Mouse (Mus musculus) MN1 (cell line): Measurements from ENCODE around the gene Cst6.
A peak's percentile ranks its signal among the peaks of the same experiment; 100 is the strongest.

ENCODE experiments used
- DNase-seq: peaks from one replicate; pipeline ENCODE4 v3.0.0-alpha.2; 2016; ENCODE audit warnings: low spot score

Gene Cst6

DNA sequence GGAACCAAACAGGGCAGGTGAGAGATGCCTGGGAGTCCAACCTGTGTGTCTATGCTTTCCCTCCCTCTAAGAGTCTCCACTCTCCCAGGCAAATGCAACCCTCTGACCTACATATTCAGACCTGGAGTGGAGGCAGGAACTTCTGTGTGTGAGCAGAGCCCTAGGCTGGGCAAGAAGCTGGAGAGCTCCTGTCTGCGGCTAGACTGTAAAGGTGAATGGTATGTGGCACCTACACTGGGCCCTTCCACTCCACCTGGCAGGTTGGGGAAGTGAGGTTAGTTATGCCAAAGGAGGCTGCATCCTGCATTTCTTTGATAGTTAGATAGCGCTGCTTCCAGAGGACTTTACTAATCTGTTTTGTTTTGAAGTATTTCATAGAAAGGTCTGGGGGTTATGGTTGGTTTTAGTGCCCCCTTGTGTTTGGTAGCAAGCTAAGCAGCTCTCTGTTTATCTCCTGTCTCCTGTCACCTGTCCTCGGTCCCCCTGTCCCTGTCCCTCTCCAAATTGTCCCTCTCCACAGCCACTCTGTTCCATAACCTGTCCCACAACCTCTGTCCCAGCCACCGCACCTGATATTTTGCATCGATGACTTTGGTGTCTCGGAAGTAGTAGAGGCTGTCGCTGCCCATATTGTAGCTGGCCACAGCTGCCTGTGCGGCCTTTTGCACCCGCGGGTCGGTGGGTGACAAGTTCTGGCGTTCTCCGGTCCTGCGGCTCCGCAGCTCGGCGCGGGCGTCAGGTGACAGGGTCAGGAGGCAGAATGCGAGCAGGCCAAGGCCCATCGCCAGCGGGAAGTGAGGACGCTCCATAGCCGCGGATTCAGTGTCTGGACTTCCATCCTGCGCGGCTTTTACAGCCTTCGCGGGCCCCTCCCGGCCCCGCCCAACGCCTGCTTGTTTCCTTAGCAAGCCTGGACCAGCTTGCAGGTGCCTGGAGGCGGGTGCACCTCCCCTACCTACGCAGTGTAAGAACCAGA is 560 bp downstream of the Cst6 start:
- DNase-seq = peak; percentile 51

GRCm38 (mm10) chr19:5348064-5348463 is 1.3 kb downstream of the Cst6 start:
- DNase-seq = no peak

- peak; percentile 88 for DNase-seq
These were observed 3.9 kb downstream of the Cst6 start for GRCm38 (mm10) chr19:5345297-5346131.

DNA sequence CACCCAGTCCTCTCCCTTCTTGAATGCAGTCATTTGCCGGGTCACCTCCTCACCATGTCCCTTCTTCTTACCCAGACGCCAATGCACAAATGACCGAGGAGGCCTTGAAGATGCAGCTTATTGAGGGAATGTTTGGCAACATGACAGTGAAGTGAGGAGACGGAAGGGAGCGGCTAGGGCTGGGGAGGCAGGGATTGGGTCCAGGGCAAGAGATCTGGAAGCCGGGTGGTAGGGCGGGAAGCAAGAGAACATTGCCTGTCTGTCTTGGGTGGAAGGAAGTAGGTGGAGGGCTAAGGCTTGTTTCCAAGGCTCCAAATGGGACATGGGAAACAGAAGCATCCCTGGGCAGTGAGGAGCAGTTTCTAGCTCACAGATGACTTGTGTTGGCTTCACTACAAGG is 8.0 kb downstream of the Cst6 start:
- no peak for DNase-seq

GRCm38 (mm10) chr19:5337975-5338374 is 11.4 kb downstream of the Cst6 start:
- peak; percentile 70 for DNase-seq

GRCm38 (mm10) chr19:5335441-5335840 is 13.9 kb downstream of the Cst6 start, which contains the start of gene Catsper1:
Catsper1 (plus strand) TSS chr19:5335741.
- no peak for DNase-seq

DNA sequence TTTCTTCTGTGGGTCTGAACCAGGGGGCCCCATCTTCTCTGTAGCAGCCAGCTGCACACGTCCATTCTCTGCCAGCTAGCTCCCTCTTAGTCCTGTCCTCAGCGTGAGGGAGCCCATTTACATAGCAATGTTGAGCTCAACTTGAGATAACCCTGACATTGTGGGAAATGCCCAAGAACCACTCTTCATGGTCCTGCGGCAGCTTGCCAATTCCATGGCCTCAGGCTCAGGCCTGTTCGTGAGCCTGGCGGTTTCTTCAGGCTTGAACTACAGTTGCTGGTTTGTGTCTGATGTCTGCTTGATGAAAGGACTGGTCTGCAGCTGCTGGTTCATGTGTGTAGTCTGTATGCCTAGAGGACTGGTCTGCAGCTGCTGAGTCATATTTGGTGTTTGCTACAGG is 14.6 kb downstream of the Cst6 start:
- peak; percentile 18 for DNase-seq

GRCm38 (mm10) chr19:5327970-5328369 is 21.4 kb downstream of the Cst6 start:
- DNase-seq = no peak

DNA sequence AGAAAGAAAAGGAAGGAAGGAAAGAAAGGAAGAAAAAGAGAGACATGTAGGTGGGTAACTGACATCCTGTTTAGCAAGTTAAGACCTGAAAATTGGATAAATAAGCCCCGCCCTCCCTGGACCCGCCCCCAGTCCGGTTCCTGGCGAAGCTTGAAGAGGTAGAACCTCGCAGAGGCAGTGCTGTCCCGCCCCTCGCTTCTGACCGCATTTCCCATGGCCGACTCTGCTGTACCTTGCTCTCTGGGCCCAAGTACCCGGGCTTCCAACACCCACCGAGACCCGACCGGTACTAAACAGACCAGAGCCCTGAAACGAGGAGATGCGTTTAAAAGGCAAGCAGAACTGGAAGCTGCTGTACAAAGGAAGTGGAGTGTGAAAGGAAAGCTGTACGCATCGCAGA is 25.6 kb downstream of the Cst6 start:
- DNase-seq = no peak

DNA sequence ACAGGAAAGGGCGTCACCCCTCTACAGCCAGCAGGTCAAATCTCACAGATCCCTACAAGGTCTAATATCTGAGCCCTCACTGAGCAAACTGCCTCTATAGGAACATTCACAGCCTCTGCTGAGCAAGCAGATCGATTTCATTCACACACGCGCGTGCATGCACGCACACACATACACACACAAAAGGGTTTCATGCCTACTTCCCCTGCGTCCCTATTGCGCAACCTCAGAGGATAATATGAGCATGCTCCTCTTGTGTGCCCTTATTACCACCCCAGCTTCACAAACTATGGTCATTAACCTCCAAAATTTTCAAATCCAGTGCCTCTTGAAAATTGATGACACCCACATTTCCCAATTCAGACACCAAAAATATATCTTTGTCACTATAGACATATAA is 36.2 kb downstream of the Cst6 start:
- DNase-seq = no peak

GRCm38 (mm10) chr19:5309025-5309424 is 40.3 kb downstream of the Cst6 start:
- DNase-seq = no peak

GRCm38 (mm10) chr19:5306968-5307734 is 42.2 kb downstream of the Cst6 start:
- DNase-seq = no peak

DNA sequence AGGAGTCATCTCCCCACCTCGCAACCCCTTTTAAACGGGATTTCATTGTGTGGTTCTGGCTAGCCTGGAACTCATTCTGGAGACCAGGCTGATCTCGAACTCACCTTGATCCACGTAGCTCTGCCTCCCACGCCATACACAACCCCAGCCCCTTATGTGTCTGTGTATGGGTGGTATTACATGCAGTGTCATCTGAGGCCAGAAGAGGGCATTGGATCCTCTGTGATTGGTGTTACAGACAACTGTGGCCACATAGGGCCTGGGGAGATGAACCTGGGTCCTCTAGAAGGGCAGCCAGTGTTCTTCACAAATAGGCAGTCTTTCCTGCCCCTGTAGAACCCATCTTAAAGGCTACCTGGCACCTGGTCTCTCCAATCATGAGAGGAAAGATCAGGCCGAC is 43.1 kb downstream of the Cst6 start:
- DNase-seq = no peak

GRCm38 (mm10) chr19:5302455-5302854 is 46.9 kb downstream of the Cst6 start:
- DNase-seq = peak; percentile 18

GRCm38 (mm10) chr19:5300588-5300987 is 48.8 kb downstream of the Cst6 start:
- DNase-seq = no peak

- DNase-seq = no peak
These were observed 51.2 kb downstream of the Cst6 start, which contains the start of gene Gal3st3 for GRCm38 (mm10) chr19:5297903-5298800. Gal3st3 (plus strand) TSS chr19:5298331.

GRCm38 (mm10) chr19:5296630-5297029 is 52.7 kb downstream of the Cst6 start:
- no peak for DNase-seq

- no peak for DNase-seq
These were observed 53.7 kb downstream of the Cst6 start for GRCm38 (mm10) chr19:5295736-5296075.

- peak; percentile 97 for DNase-seq
These were observed 54.2 kb downstream of the Cst6 start, which contains the start of gene Sf3b2 for GRCm38 (mm10) chr19:5294972-5295735. Sf3b2 (minus strand) TSS chr19:5295455.
